Mouse (Mus musculus) lung, embryonic 15.5 days (tissue): ENCODE data around the gene Slc17a3. TPM values are rescaled to one million over a fixed set of nuclear protein-coding genes. Genes with fewer than 3 reads are reported as not detected.

ENCODE experiments used
- ATAC-seq: fragments of 200-750 bp; cut with Nextera tagmentation; 2 replicates; pipeline ENCODE4 v1.8.0; 2017; ENCODE audit warnings: moderate number of reproducible peaks, borderline replicate concordance; ENCODE audit not compliant: low FRiP score, low TSS enrichment; ENCODE audit errors: extremely low read depth
- H3K27ac ChIP-seq: fragments of 300-500 bp; sonication (generic); 2 replicates; pipeline ENCODE4 v1.5.1; 2015; ENCODE audit warnings: moderate library complexity, mild to moderate bottlenecking, inconsistent platforms
- H3K27me3 ChIP-seq: fragments of 300-500 bp; sonication (generic); 2 replicates; pipeline ENCODE4 v1.6.1; 2015; ENCODE audit warnings: inconsistent platforms
- H3K36me3 ChIP-seq: fragments of 300-500 bp; sonication (generic); 2 replicates; pipeline ENCODE4 v1.6.1; 2015; ENCODE audit warnings: inconsistent platforms
- H3K4me1 ChIP-seq: fragments of 300-500 bp; sonication (generic); 2 replicates; pipeline ENCODE4 v1.6.1; 2015; ENCODE audit warnings: inconsistent platforms
- H3K4me2 ChIP-seq: fragments of 300-500 bp; sonication (generic); 2 replicates; pipeline ENCODE4 v1.6.1; 2015; ENCODE audit warnings: inconsistent platforms, mild to moderate bottlenecking, moderate library complexity
- H3K4me3 ChIP-seq: fragments of 300-500 bp; sonication (generic); 2 replicates; pipeline ENCODE4 v1.5.1; 2015; ENCODE audit warnings: mild to moderate bottlenecking, inconsistent platforms
- H3K9ac ChIP-seq: fragments of 300-500 bp; sonication (generic); 2 replicates; pipeline ENCODE4 v1.6.1; 2015; ENCODE audit warnings: inconsistent platforms
- H3K9me3 ChIP-seq: fragments of 300-500 bp; sonication (generic); 2 replicates; pipeline ENCODE4 v1.6.1; 2016; ENCODE audit warnings: inconsistent platforms
- WGBS: fragments of 180-500 bp; shearing (Covaris S2); methylation state at CpG from one replicate; pipeline ENCODE4 v1.1.7; 2015; 5-methylcytosine and 5-hydroxymethylcytosine counted together
- polyA plus RNA-seq: library from polyadenylated mRNA; unstranded; fragments of >200 nt; fragmentation: Nextera tagmentation; extraction: Ambion mirVana; gene quantifications from 2 replicates; pipeline ENCODE4 v1.2.1, GENCODE M21; 2015

Slc17a3 gene
- polyA plus RNA-seq = not detected in 2 replicates

DNA sequence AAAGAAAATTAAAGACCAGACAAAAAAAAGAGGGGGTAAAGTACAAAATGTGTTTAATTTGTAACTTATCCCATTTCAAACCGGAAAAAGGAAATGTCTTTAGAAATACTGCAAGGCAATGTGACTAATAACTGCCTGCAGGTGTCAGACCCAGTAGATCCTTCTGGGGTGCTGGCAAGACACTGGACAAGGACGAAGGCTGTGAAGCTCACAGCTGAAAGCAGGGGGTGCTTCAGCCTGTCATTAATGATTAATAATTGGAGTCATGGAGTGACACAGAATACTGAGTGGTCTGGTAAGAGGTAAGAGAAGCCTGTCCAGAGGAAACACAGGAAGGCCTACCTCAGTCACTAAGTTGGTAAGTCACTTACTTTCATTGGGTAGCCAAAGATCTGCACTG, at the start of gene Slc17a3:
Gene Slc17a3, plus strand, starts transcription at position 127 of the 400 bp plus-strand sequence.
- Histone ChIP-seq H3K4me1 (no peaks in the 10 kb centered on the region), H3K9ac (no peak within 1 kb of the TSS), H3K9me3 (no peaks in the 10 kb centered on the region), H3K36me3 (no peaks in the 10 kb centered on the region), H3K27ac (no peak within 1 kb of the TSS), H3K27me3 (no peaks in the 10 kb centered on the region), H3K4me2 (no peak within 1 kb of the TSS), H3K4me3 (no peak within 1 kb of the TSS)
- 62% methylated on average over 2 of the region's 2 CpGs for WGBS
- no peak for ATAC-seq

DNA sequence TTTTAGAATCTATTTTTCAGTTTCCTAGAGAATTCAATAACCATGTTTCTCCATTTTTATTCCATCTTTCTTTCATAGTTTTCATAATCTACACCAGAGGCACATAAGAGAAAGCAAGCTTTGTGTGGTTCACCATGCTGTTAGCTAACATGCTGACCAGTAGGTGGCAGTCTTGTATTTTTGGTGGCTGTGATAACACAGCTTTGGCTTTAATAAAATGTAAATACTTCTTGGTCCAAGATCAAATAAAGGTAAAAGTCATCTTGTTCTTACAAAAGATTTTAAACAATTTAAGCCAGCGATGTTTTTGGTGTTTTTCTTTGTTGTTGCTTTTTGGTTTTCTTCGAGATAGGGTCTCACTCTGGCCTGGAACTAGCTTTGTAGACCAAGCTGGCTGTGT, 46.7 kb upstream of the Slc17a3 start:
- Histone ChIP-seq H3K27me3 (no peaks in the 10 kb centered on the region), H3K4me1 (no peaks in the 10 kb centered on the region), H3K27ac (no peak overlapping the region), H3K9ac (no peak overlapping the region), H3K4me3 (no peak overlapping the region), H3K9me3 (no peaks in the 10 kb centered on the region), H3K36me3 (no peaks in the 10 kb centered on the region), H3K4me2 (no peak overlapping the region)
- ATAC-seq = no peak
- WGBS = 34% methylated on average over 2 of the region's 2 CpGs

DNA sequence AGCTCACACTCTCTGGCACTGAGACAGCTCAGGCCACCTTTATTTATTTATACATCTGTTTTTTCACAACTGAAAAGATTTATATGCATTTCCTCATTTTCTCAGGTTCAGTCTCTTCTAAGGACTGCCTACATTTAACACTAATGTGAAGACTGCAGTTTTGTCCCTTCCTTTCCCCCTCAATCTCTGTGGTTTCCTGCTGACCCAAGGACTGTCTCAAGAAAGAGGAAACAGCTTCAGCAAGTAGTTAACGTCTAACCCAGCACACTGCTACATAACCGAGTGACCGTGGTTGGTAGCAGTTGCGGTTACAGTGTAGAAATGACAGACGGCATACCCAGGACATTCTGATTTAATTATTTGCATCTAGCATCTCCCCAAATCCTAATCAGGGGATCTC, 39.8 kb upstream of the Slc17a3 start:
- Histone ChIP-seq H3K36me3 (no peaks in the 10 kb centered on the region), H3K27me3 (no peaks in the 10 kb centered on the region), H3K4me2 (no peak overlapping the region), H3K27ac (no peak overlapping the region), H3K4me3 (no peak overlapping the region), H3K4me1 (no peaks in the 10 kb centered on the region), H3K9ac (no peak overlapping the region), H3K9me3 (no peaks in the 10 kb centered on the region)
- ATAC-seq = no peak
- 75% methylated on average over 5 of the region's 5 CpGs for WGBS

DNA sequence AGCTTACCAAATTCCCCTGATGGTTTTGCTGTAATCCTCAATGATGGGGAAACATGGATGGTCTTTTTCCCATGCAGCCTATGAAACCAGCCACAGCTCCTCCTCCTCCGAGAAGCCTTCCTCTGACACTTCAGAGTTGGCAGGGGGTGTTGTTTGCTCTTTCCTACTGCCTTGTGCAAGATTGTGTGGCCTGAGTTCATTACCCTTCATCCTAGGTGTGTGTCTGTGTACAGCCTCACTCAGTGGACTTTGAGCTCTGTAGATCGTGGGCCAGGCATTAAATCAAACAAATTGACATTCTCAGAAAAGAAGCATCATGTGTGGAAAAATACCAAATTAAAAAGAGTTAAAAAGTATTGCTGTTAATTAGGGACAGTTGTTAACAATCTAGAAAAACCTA, 34.7 kb upstream of the Slc17a3 start:
- H3K27ac ChIP-seq = no peak overlapping the region
- no peak for ATAC-seq
- WGBS = 42% methylated on average over 2 of the region's 2 CpGs

DNA sequence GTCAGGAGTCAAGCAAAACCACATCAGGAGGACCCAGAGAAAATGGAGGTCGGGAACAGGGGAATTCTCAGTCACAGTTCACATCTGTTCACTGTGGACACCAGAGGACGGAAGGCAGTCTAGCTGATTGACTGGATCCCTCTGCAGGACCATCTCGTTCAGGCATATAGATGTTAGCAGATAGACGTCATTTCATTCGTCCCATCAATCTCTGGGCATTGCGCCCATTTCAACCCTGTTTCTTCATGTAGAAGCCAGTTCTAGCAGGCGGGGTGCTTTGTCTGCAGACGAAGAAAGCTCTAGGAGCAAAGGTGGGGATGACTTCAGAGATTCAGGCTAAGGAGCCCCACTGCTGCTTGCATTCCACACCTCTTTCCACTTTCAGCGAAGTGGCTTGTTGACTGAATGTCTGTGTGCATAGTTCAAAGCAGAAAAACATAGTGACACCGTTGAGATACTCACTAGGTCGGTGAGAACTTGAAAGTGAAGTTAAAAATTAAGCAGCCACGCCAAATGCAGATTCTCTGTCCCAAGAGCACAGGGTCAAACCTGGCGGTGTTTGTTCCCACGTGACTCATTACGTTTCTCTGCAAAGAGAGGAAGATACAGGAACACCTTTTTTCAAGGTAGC, 32.7 kb upstream of the Slc17a3 start, which contains the start of gene Slc17a2:
Gene Slc17a2, plus strand, starts transcription at position 572 of the 631 bp plus-strand sequence.
- Histone ChIP-seq H3K9me3 (no peaks in the 10 kb centered on the region), H3K36me3 (no peaks in the 10 kb centered on the region), H3K4me3 (no peak within 1 kb of the TSS), H3K9ac (no peak within 1 kb of the TSS), H3K4me2 (no peak within 1 kb of the TSS), H3K4me1 (no peaks in the 10 kb centered on the region), H3K27me3 (no peaks in the 10 kb centered on the region), H3K27ac (no peak within 1 kb of the TSS)
- no peak for ATAC-seq
- WGBS = 58% methylated on average over 15 of the region's 15 CpGs

More for the DNA sequence above, 34.7 kb upstream of the Slc17a3 start:
- no peaks in the 10 kb centered on the region for H3K27me3 ChIP-seq
- no peaks in the 10 kb centered on the region for H3K36me3 ChIP-seq
- H3K4me2 ChIP-seq = no peak overlapping the region
- H3K4me3 ChIP-seq = no peak overlapping the region
- H3K9ac ChIP-seq = no peak overlapping the region
- no peaks in the 10 kb centered on the region for H3K4me1 ChIP-seq
- H3K9me3 ChIP-seq = no peaks in the 10 kb centered on the region

DNA sequence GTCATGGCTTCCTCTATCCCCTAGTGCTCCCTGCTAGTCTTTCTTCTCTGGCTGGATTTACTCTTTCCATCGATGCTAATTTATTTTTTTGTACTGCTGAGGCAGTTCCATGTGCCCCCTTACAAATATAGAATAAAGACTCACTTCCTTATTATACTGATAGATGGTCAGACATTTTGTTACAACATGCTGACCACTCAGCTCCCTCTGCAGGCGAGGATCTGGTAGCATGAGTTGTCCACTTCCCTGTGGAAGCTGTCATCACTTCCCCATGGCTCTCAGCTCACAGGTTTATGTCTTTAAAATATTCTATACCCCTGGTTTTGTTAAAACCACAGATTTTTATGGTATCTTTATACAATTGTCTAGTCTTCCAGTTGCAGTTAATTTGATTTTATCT, 23.1 kb upstream of the Slc17a3 start:
- Histone ChIP-seq H3K4me1 (no peaks in the 10 kb centered on the region), H3K9me3 (no peaks in the 10 kb centered on the region), H3K4me3 (no peak overlapping the region), H3K9ac (no peak overlapping the region), H3K27ac (no peak overlapping the region), H3K27me3 (no peaks in the 10 kb centered on the region), H3K36me3 (no peaks in the 10 kb centered on the region), H3K4me2 (no peak overlapping the region)
- 59% methylated on average over 2 of the region's 2 CpGs for WGBS
- no peak for ATAC-seq

DNA sequence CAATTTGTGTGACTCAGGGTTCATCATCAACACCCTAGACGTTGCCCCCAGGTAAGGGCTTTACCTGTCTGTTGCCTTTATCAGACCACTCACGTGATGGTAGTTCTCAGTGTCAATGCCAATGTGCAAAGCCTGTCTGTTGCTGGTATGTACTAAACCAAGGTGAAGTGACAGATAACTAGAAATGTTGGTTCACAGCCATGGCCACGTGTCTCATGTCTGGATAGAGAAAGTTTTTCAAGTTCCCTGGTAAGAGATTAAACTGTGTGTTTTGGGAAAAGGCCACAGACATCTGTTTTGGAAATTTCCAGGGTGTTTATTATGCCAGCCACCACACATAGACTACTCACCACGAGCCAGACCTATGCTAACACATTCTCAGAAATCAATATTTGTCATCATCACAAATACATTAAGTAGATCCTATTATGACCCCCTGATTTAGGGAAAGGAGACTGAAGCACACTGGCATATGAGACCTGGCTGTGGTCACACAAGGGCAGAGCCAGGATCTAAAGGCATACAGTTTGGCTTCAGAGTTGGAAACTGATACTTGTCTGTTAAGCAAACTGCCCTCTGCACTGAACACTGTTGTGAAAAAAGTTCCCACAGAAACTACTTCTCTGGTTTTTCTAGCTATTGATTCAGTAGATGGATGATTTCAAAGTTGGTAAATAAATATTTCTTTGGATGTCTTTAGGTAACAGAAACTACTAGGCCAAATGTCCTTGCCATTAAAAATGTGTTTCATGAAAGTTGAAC, 18.9 kb upstream of the Slc17a3 start:
- no peaks in the 10 kb centered on the region for H3K27me3 ChIP-seq
- H3K9ac ChIP-seq = no peak overlapping the region
- WGBS = 56% methylated on average over 4 of the region's 4 CpGs
- no peak overlapping the region for H3K4me3 ChIP-seq
- H3K36me3 ChIP-seq = no peaks in the 10 kb centered on the region
- ATAC-seq = no peak
- no peaks in the 10 kb centered on the region for H3K4me1 ChIP-seq
- H3K9me3 ChIP-seq = no peaks in the 10 kb centered on the region
- H3K27ac ChIP-seq = no peak overlapping the region
- no peak overlapping the region for H3K4me2 ChIP-seq

DNA sequence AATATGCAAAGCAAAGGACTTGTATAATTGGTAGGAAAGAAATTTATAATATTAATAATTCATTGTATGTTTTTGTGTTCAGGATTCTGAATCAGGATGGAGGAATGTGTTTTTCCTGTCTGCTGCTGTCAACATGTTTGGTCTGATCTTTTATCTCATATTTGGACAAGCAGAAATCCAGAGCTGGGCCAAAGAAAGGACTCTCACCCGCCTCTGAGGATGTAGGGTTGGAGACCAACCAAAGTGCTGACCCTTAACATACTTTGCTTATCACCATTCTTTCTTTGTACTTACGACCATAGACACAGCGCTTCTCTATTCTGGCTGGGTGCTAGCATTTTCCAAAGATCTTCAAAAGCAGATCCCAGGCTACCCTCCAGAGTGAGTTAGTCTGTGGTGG, 17.0 kb upstream of the Slc17a3 start:
- WGBS = 44% methylated on average over 3 of the region's 3 CpGs
- no peaks in the 10 kb centered on the region for H3K4me1 ChIP-seq
- H3K27me3 ChIP-seq = no peaks in the 10 kb centered on the region
- H3K4me3 ChIP-seq = no peak overlapping the region
- H3K9ac ChIP-seq = no peak overlapping the region
- ATAC-seq = no peak
- no peak overlapping the region for H3K4me2 ChIP-seq
- H3K9me3 ChIP-seq = no peaks in the 10 kb centered on the region
- H3K36me3 ChIP-seq = no peaks in the 10 kb centered on the region
- no peak overlapping the region for H3K27ac ChIP-seq

DNA sequence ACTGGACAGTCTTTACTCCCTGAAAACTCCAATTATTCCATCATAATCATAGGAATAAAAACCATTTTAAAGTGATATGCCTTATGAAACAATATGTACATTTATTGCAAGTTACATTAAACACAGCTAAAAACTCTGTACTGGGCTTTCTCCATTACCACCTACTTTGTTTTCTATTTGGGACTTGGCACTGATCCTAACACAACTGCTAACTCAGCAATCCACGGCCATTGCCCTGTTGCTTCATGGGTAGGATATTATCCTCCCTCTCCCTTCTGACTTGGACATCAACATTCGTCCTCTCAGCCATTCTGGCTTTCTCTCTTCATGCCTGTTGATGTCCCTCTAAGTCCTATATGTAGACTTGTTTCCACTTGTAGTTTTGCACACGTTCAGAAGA, 12.6 kb upstream of the Slc17a3 start:
- WGBS = 39% methylated on average over 3 of the region's 3 CpGs
- no peak for ATAC-seq
- no peaks in the 10 kb centered on the region for H3K27me3 ChIP-seq

DNA sequence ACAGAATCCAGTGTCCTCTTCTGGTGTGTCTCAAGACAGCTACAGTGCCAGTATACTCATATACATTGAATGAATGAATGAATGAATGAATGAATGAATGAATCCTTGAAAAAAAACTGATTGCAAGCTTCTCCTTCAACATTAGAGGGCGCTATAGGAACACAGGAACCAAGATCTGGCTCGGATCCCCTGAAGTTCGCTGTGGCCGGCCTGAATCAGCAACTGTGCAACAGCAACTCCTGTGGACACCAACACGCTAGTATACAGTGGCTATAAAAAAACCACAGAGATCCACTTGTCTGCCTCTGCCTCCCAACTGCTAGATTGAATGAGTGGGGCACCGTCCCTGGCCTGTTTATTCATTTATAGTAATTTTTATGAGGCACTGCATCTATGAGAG, 6.2 kb upstream of the Slc17a3 start:
- Histone ChIP-seq H3K27ac (no peak overlapping the region), H3K4me1 (no peaks in the 10 kb centered on the region), H3K9me3 (no peaks in the 10 kb centered on the region), H3K4me3 (no peak overlapping the region), H3K36me3 (no peaks in the 10 kb centered on the region), H3K27me3 (no peaks in the 10 kb centered on the region), H3K9ac (no peak overlapping the region), H3K4me2 (no peak overlapping the region)
- no peak for ATAC-seq
- 15% methylated on average over 6 of the region's 6 CpGs for WGBS

More for the DNA sequence above, 12.6 kb upstream of the Slc17a3 start:
- no peak overlapping the region for H3K27ac ChIP-seq
- H3K9me3 ChIP-seq = no peaks in the 10 kb centered on the region
- H3K36me3 ChIP-seq = no peaks in the 10 kb centered on the region
- H3K4me2 ChIP-seq = no peak overlapping the region
- no peaks in the 10 kb centered on the region for H3K4me1 ChIP-seq
- H3K4me3 ChIP-seq = no peak overlapping the region
- no peak overlapping the region for H3K9ac ChIP-seq

DNA sequence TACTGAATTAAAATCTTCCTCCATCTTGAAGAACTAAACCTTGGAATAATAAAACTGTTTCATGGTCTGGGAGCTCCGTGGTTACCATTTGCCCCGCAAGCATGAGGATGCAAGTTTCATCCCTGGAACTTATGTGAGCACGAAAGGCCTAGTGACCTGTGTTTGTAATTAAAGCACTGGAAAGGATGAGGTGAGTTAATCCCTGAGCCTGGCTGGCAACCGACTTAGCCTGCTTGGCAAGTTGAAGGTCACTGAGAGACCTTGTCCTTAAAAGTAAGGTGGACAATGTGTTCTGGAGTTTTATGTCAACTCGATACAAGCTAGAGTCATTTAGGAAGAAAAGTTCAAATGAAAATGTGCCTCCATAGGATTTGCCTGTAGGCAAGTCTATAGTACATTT, 4.4 kb upstream of the Slc17a3 start:
- Histone ChIP-seq H3K36me3 (no peaks in the 10 kb centered on the region), H3K9ac (no peak overlapping the region), H3K4me2 (no peak overlapping the region), H3K27me3 (no peaks in the 10 kb centered on the region), H3K27ac (no peak overlapping the region), H3K4me1 (no peaks in the 10 kb centered on the region), H3K4me3 (no peak overlapping the region), H3K9me3 (no peaks in the 10 kb centered on the region)
- WGBS = 84% methylated on average over 5 of the region's 5 CpGs
- ATAC-seq = no peak

DNA sequence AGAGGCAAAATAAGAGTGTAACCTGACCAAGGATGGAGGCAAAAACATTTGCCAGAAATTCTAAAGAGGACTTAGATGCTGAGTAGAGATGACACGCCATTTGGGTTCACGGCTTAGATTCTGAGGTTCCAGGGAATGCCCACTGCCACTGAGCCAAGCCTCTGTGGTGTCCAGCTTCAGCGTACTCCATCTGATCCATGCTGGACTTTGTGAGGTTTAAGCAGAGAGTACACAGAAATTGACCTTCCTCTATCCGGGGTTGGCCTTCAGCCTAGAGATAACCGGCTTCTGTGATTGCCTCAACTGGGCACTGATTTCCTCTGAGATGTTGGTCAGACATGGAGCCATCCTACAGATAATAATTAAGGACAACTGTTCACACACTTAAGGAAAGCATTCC, 2.6 kb upstream of the Slc17a3 start:
- Histone ChIP-seq H3K4me2 (no peak overlapping the region), H3K27me3 (no peaks in the 10 kb centered on the region), H3K9me3 (no peaks in the 10 kb centered on the region), H3K4me3 (no peak overlapping the region), H3K36me3 (no peaks in the 10 kb centered on the region), H3K9ac (no peak overlapping the region), H3K4me1 (no peaks in the 10 kb centered on the region), H3K27ac (no peak overlapping the region)
- ATAC-seq = no peak
- 86% methylated on average over 5 of the region's 5 CpGs for WGBS
